Mouse (Mus musculus): ENCODE measurements at regions not wholly inside any gene's neighbourhood (a gene's known extent, or its start where the extent isn't known, plus 50 kb on each side); places are given as distances from the start of the nearest gene placed in this dataset.

DNA sequence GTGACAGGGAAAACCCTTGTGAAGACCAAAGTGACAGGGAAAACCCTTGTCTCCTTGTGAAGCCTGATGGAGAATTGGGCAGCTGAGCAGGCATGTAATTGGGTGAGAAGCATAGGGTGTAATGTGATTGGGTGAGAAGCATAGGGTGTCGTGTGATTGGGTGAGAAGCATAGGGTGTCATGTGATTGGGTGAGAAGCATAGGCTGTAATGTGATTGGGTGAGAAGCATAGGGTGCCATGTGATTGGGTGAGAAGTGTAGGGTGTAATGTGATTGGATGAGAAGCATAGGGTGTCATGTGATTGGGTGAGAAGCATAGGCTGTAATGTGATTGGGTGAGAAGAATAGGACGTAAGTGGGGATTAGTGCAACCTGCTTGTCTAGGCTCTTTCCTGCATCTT is 67.5 kb downstream of the Enc1 start:
- DNase-seq (ENCODE audit: extremely low spot score, low spot score), result no peak

Measured in neural tube, embryonic 10.5 days (tissue).